Mouse (Mus musculus) MEL (cell line): Measurements from ENCODE around the gene Spryd7. TPM values are rescaled to one million over a fixed set of nuclear protein-coding genes. Genes with fewer than 3 reads are reported as not detected.

Experiments
- DNase-seq: peaks from one replicate; pipeline ENCODE4 v3.0.0; 2011; ENCODE audit warnings: low read depth, low spot score
- H3K27ac ChIP-seq: 2 replicates; pipeline ENCODE4 v1.5.1; 2012; ENCODE audit warnings: low read depth, mild to moderate bottlenecking, control low read depth, low read length, moderate library complexity; ENCODE audit not compliant: control insufficient read depth
- H3K27me3 ChIP-seq, 2 experiments: fragments of 150-350 bp in 1 of 2; sonication (generic) in 1 of 2; 2 replicates each; pipeline ENCODE4 v1.6.1; 2012; ENCODE audit warnings: low read length in 2 of 2, mild to moderate bottlenecking in 2 of 2, improper control_type of control experiment in 1 of 2, moderate library complexity in 1 of 2; ENCODE audit not compliant: insufficient read depth in 2 of 2, control insufficient read depth in 1 of 2
- H3K36me3 ChIP-seq, 2 experiments: 2 replicates each; pipeline ENCODE4 v1.6.1; 2012 to 2014; ENCODE audit warnings: low read length in 2 of 2, improper control_type of control experiment in 1 of 2, inconsistent platforms in 1 of 2, mild to moderate bottlenecking in 1 of 2; ENCODE audit not compliant: insufficient read depth in 2 of 2, control insufficient read depth in 1 of 2
- H3K4me1 ChIP-seq, 2 experiments: fragments of 150-350 bp in 1 of 2; sonication (generic) in 1 of 2; 2 replicates each; pipeline ENCODE4 v1.6.1; 2012; ENCODE audit warnings: low read length in 2 of 2, improper control_type of control experiment in 1 of 2, mild to moderate bottlenecking in 1 of 2; ENCODE audit not compliant: insufficient read depth in 2 of 2, control insufficient read depth in 1 of 2
- H3K4me3 ChIP-seq, 2 experiments: fragments of 150-350 bp in 1 of 2; sonication (generic) in 1 of 2; 2 replicates each; pipeline ENCODE4 v1.5.1; 2012; ENCODE audit warnings: low read depth in 2 of 2, low read length in 2 of 2, mild to moderate bottlenecking in 2 of 2, moderate library complexity in 2 of 2, control low read depth in 1 of 2, improper control_type of control experiment in 1 of 2; ENCODE audit not compliant: control insufficient read depth in 1 of 2, insufficient read depth in 1 of 2
- H3K79me2 ChIP-seq: 2 replicates; pipeline ENCODE4 v1.6.1; 2012; ENCODE audit warnings: mild to moderate bottlenecking, low read length, moderate library complexity; ENCODE audit not compliant: control insufficient read depth, poor library complexity, insufficient read depth
- H3K9ac ChIP-seq: 2 replicates; pipeline ENCODE4 v1.6.1; 2012; ENCODE audit warnings: low read depth, mild to moderate bottlenecking, control low read depth, low read length, moderate library complexity; ENCODE audit not compliant: control insufficient read depth, poor library complexity, severe bottlenecking
- H3K9me3 ChIP-seq: fragments of 150-350 bp; sonication (generic); replicated peaks from 2 replicates; pipeline ENCODE4 v1.6.1; 2012; ENCODE audit warnings: mild to moderate bottlenecking, low read length, improper control_type of control experiment, moderate library complexity; ENCODE audit not compliant: insufficient read depth
- CHD1 ChIP-seq: IDR thresholded peaks from 2 replicates; pipeline ENCODE4 v1.6.1; 2012; ENCODE audit warnings: low read depth, mild to moderate bottlenecking, inconsistent platforms, low read length, improper control_type of control experiment
- CTCF ChIP-seq, 3 experiments: IDR thresholded peaks in 2 of 3; conservative IDR thresholded peaks in 1 of 3; 2 replicates each; pipeline ENCODE4 v1.5.1; 2011 to 2012; ENCODE audit warnings: low read length in 3 of 3, low read depth in 2 of 3, mild to moderate bottlenecking in 2 of 3, improper control_type of control experiment in 1 of 3, inconsistent platforms in 1 of 3, mixed read lengths in 1 of 3, moderate library complexity in 1 of 3; ENCODE audit not compliant: control insufficient read depth in 1 of 3, insufficient read depth in 1 of 3, poor library complexity in 1 of 3, severe bottlenecking in 1 of 3
- ELF1 ChIP-seq: IDR thresholded peaks from 2 replicates; pipeline ENCODE4 v1.6.1; 2014; ENCODE audit warnings: low read depth, mild to moderate bottlenecking, inconsistent platforms, low read length, improper control_type of control experiment, moderate library complexity
- EP300 ChIP-seq, 2 experiments: IDR thresholded peaks; 2 replicates each; pipeline ENCODE4 v1.6.1; 2011; ENCODE audit warnings: improper control_type of control experiment in 2 of 2, low read length in 2 of 2, low read depth in 1 of 2, mild to moderate bottlenecking in 1 of 2
- ETS1 ChIP-seq: IDR thresholded peaks from 2 replicates; pipeline ENCODE4 v1.6.1; 2012; ENCODE audit warnings: low read depth, mild to moderate bottlenecking, inconsistent platforms, low read length, improper control_type of control experiment, moderate library complexity
- GABPA ChIP-seq: IDR thresholded peaks from 2 replicates; pipeline ENCODE4 v1.6.1; 2012; ENCODE audit warnings: low read depth, mild to moderate bottlenecking, inconsistent platforms, low read length, improper control_type of control experiment, moderate library complexity
- HCFC1 ChIP-seq: IDR thresholded peaks from 2 replicates; pipeline ENCODE4 v1.6.1; 2012; ENCODE audit warnings: low read depth, mild to moderate bottlenecking, inconsistent platforms, low read length, improper control_type of control experiment, moderate library complexity
- JUND ChIP-seq: IDR thresholded peaks from 2 replicates; pipeline ENCODE4 v1.6.1; 2011; ENCODE audit warnings: low read depth, mild to moderate bottlenecking, improper control_type of control experiment, low read length
- KAT2A ChIP-seq: conservative IDR thresholded peaks from 2 replicates; pipeline ENCODE4 v1.6.1; 2012; ENCODE audit warnings: low read depth, low read length, improper control_type of control experiment, inconsistent platforms
- MEF2A ChIP-seq: IDR thresholded peaks from 2 replicates; pipeline ENCODE4 v1.6.1; 2014; ENCODE audit warnings: low read depth, mild to moderate bottlenecking, inconsistent platforms, low read length, improper control_type of control experiment; ENCODE audit not compliant: poor library complexity, insufficient replicate concordance, severe bottlenecking; ENCODE audit errors: extremely low read depth
- MYC ChIP-seq: IDR thresholded peaks from 2 replicates; pipeline ENCODE4 v1.6.1; 2011; ENCODE audit warnings: low read depth, mild to moderate bottlenecking, low read length, improper control_type of control experiment, moderate library complexity
- NELFE ChIP-seq: IDR thresholded peaks from 2 replicates; pipeline ENCODE4 v1.6.1; 2011; ENCODE audit warnings: low read depth, low read length, improper control_type of control experiment
- NRF1 ChIP-seq: IDR thresholded peaks from 2 replicates; pipeline ENCODE4 v1.6.1; 2014; ENCODE audit warnings: low read depth, mild to moderate bottlenecking, inconsistent platforms, low read length, improper control_type of control experiment, moderate library complexity; ENCODE audit not compliant: poor library complexity, insufficient read depth, severe bottlenecking
- POLR2AphosphoS2 ChIP-seq: IDR thresholded peaks from 2 replicates; pipeline ENCODE4 v1.6.1; 2011; ENCODE audit warnings: low read length, improper control_type of control experiment
- SMC3 ChIP-seq: IDR thresholded peaks from 2 replicates; pipeline ENCODE4 v1.6.1; 2011; ENCODE audit warnings: low read depth, low read length, improper control_type of control experiment
- TAL1 ChIP-seq: IDR thresholded peaks from 2 replicates; pipeline ENCODE4 v1.6.1; 2012; ENCODE audit warnings: mild to moderate bottlenecking, inconsistent platforms, low read length, moderate library complexity, mixed read lengths
- TCF12 ChIP-seq: IDR thresholded peaks from 2 replicates; pipeline ENCODE4 v1.6.1; 2014; ENCODE audit warnings: low read depth, mild to moderate bottlenecking, inconsistent platforms, low read length, improper control_type of control experiment, moderate library complexity
- USF1 ChIP-seq: IDR thresholded peaks from 2 replicates; pipeline ENCODE4 v1.6.1; 2014; ENCODE audit warnings: low read depth, mild to moderate bottlenecking, inconsistent platforms, low read length, improper control_type of control experiment, moderate library complexity
- ZC3H11A ChIP-seq: IDR thresholded peaks from 2 replicates; pipeline ENCODE4 v1.6.1; 2012; ENCODE audit warnings: low read depth, mild to moderate bottlenecking, inconsistent platforms, low read length, improper control_type of control experiment
- ZKSCAN1 ChIP-seq: IDR thresholded peaks from 2 replicates; pipeline ENCODE4 v1.6.1; 2012; ENCODE audit warnings: low read depth, mild to moderate bottlenecking, inconsistent platforms, low read length, improper control_type of control experiment, moderate library complexity
- ZMIZ1 ChIP-seq: IDR thresholded peaks from 2 replicates; pipeline ENCODE4 v1.6.1; 2012; ENCODE audit warnings: low read depth, mild to moderate bottlenecking, inconsistent platforms, low read length, improper control_type of control experiment, moderate library complexity
- polyA plus RNA-seq, 2 experiments: library from polyadenylated mRNA; stranded (reverse) in 1 of 2; unstranded in 1 of 2; fragments of >175 nt in 1 of 2; fragments of >200 nt in 1 of 2; gene quantifications; 2 replicates each; pipeline versions ENCODE4 v1.2.1 to v1.2.4; 2012; ENCODE audit warnings: low replicate concordance in 2 of 2, low read depth in 1 of 2; ENCODE audit not compliant: insufficient read length in 2 of 2, insufficient read depth in 1 of 2, missing spikeins in 1 of 2
- total RNA-seq: library from RNA; depleted of rRNA; stranded (reverse); fragments of 300-350 nt; gene quantifications from 2 replicates; pipeline ENCODE4 v1.2.3, GENCODE M21; 2012

The Spryd7 gene
- total and polyA plus RNA-seq, 3 experiments: 14.3 to 16.4 TPM; not detected in 1

DNA sequence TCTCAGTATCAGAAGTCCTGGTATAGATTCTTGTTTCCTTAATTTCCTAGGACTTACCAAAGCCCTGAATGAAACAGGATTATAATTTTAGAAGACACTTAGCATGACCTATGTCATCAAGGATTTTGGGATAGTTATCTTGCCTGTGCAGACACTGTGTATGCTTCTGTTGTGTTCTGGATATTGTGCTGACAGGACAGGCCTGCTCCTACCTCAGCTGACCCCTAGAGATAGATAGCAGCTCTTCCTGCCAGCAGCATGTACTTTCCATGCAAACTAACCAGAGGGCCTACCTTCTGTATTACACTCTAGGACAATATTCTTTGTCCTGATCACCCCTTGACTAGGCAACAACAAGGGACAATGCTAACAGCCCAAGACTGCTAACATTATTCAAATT, 25.7 kb downstream of the Spryd7 start:
- Histone ChIP-seq H3K27ac (no peak overlapping the region), H3K4me3 (no peak overlapping the region)
- no peak for TF ChIP-seq USF1
- 0 out of 2 replicates have a peak, but pooled peaks have one; percentile 30 for TF ChIP-seq TCF12
- peak; percentile 69 for TF ChIP-seq TAL1
- 0 out of 2 replicates have a peak, but pooled peaks have one; percentile 25 for TF ChIP-seq ETS1
- TF ChIP-seq ZC3H11A: no peak
- TF ChIP-seq, all 39 proteins: peak for 3
- H3K79me2 ChIP-seq: no peaks in the 10 kb centered on the region
- H3K27me3 ChIP-seq: no peaks in the 10 kb centered on the region
- peaks cover 2 to 22% of the 10 kb centered on the region in 2 experiments; a peak in 3 of 4 replicates for H3K4me1 ChIP-seq
- H3K9ac ChIP-seq: no peak overlapping the region
- peak; percentile 22 for DNase-seq
- no peaks in the 10 kb centered on the region for H3K9me3 ChIP-seq
- H3K36me3 ChIP-seq: peaks cover 10 to 25% of the 10 kb centered on the region in 2 experiments

DNA sequence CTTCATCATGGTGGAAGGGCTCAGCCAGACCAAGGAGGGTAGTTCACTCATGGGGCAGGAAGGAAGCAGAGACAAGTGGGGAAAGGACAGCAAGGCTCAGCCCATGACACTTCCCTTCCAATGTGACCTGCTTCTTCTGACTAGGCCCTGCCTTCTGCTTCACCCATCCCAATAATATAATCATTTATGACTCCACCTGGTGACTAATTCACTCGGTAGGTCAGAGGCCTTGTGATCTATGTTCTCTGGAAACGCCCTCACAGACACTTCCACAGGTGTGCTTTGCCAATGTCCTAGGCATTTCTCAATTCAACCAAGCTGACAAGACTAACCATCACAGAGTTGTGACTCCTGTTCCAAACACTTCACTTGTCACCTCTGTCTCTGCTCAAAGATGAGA, 26.3 kb downstream of the Spryd7 start:
- Histone ChIP-seq H3K79me2 (no peaks in the 10 kb centered on the region), H3K4me3 (no peak overlapping the region), H3K4me1 (peaks cover 0 to 18% of the 10 kb centered on the region in 2 experiments; a peak in 3 of 4 replicates), H3K36me3 (peaks cover 10 to 21% of the 10 kb centered on the region in 2 experiments), H3K9me3 (no peaks in the 10 kb centered on the region), H3K27ac (peak overlapping the region; percentile 8; the same call in 1 of the 2 replicates), H3K27me3 (no peaks in the 10 kb centered on the region), H3K9ac (no peak overlapping the region)
- TF ChIP-seq NRF1 (no peak), GABPA (no peak), ZKSCAN1 (no peak), ETS1 (no peak), NELFE (no peak), CTCF (IDR thresholded peaks at IDR 0.05 in 2 of 3, conservative IDR thresholded peaks at IDR 0.05 in 1 of 3; ENCODE audit: control insufficient read depth in 1 of 3, insufficient read depth in 1 of 3, low read depth in 2 of 3, low read length in 3 of 3, poor library complexity in 1 of 3, severe bottlenecking in 1 of 3) (no peak), ELF1 (no peak), KAT2A (no peak), HCFC1 (no peak), SMC3 (no peak), TCF12 (no peak), POLR2AphosphoS2 (no peak), CHD1 (no peak), MEF2A (no peak), EP300 (IDR thresholded peaks at IDR 0.05; ENCODE audit: low read depth in 1 of 2, low read length in 2 of 2) (no peak), MYC (no peak), JUND (no peak), ZMIZ1 (no peak)
- no peak for DNase-seq
